ENCODE assay signal across 8 mouse cellular contexts in genomic region chr2:152925189-152925872, GRCm38 (mm10). TPM values are rescaled to one million over a fixed set of nuclear protein-coding genes. Genes with fewer than 3 reads are reported as not detected.
DNase-seq lines count a peak whose midpoint lies in the region; ATAC-seq and TF ChIP-seq lines count a peak whose summit lies in the region.

No protein-coding gene starts in this region.

- no peak for TF ChIP-seq POLR2A in limb, embryonic 14.5 days (IDR thresholded peaks at IDR 0.05; ENCODE audit: borderline replicate concordance, extremely low read depth, insufficient read depth, insufficient read length)

- H3K27me3 ChIP-seq in embryonic facial prominence, embryonic 13.5 days: no peaks in the 10 kb centered on the region
- H3K27me3 ChIP-seq in limb, embryonic 14.5 days (ENCODE audit: control insufficient read depth, insufficient read depth, low read length): no peaks in the 10 kb centered on the region
- no peaks in the 10 kb centered on the region for H3K27me3 ChIP-seq in neural tube, embryonic 14.5 days (ENCODE audit: control insufficient read depth, insufficient read depth, low read length)

- intact Hi-C loops in heart, postnatal 14 days (cut with DNase I): no loop called here

- H3K4me3 ChIP-seq in embryonic facial prominence, embryonic 13.5 days: no peak overlapping the region
- no peak overlapping the region for H3K4me3 ChIP-seq in limb, embryonic 14.5 days (replicated peaks; ENCODE audit: low read length)
- no peak overlapping the region for H3K4me3 ChIP-seq in neural tube, embryonic 14.5 days (ENCODE audit: low read depth, low read length)

- no peak for ATAC-seq in embryonic facial prominence, embryonic 13.5 days (ENCODE audit: insufficient number of reproducible peaks, insufficient read depth, low FRiP score, low TSS enrichment, low read depth)
- ATAC-seq in limb, embryonic 14.5 days (ENCODE audit: low FRiP score, low read depth): peak; percentile 41
- peak; percentile 14; the same call in 1 of the 2 replicates for ATAC-seq in neural tube, embryonic 14.5 days (ENCODE audit: low read depth)

- H3K27ac ChIP-seq in embryonic facial prominence, embryonic 13.5 days: no peak overlapping the region
- H3K27ac ChIP-seq in limb, embryonic 14.5 days (replicated peaks; ENCODE audit: low read depth, low read length): peak overlapping the region; percentile 26
- H3K27ac ChIP-seq in neural tube, embryonic 14.5 days (ENCODE audit: low read depth, low read length): no peak overlapping the region

- H3K4me1 ChIP-seq in embryonic facial prominence, embryonic 13.5 days: peaks cover 25% of the 10 kb centered on the region
- peaks cover 9% of the 10 kb centered on the region for H3K4me1 ChIP-seq in limb, embryonic 14.5 days (ENCODE audit: control insufficient read depth, insufficient read depth, low read length)
- H3K4me1 ChIP-seq in neural tube, embryonic 14.5 days (ENCODE audit: control insufficient read depth, insufficient read depth, low read length): no peaks in the 10 kb centered on the region

- no peaks in the 10 kb centered on the region for H3K36me3 ChIP-seq in embryonic facial prominence, embryonic 13.5 days
- H3K36me3 ChIP-seq in limb, embryonic 14.5 days (ENCODE audit: control insufficient read depth, insufficient read depth, low read length): no peaks in the 10 kb centered on the region
- no peaks in the 10 kb centered on the region for H3K36me3 ChIP-seq in neural tube, embryonic 14.5 days (ENCODE audit: control insufficient read depth, insufficient read depth, low read length)

- H3K9ac ChIP-seq in embryonic facial prominence, embryonic 13.5 days: 0 out of 2 replicates have a peak overlapping the region, but pooled peaks have one; percentile 36
- peak overlapping the region; percentile 40 for H3K9ac ChIP-seq in limb, embryonic 14.5 days (ENCODE audit: low read depth, low read length, severe bottlenecking)
- no peak overlapping the region for H3K9ac ChIP-seq in neural tube, embryonic 14.5 days (replicated peaks; ENCODE audit: low read depth, low read length)

- H3K9me3 ChIP-seq in embryonic facial prominence, embryonic 13.5 days: no peaks in the 10 kb centered on the region
- no peaks in the 10 kb centered on the region for H3K9me3 ChIP-seq in limb, embryonic 14.5 days (ENCODE audit: control insufficient read depth, low read length)
- H3K9me3 ChIP-seq in neural tube, embryonic 14.5 days (ENCODE audit: control insufficient read depth, low read length): no peaks in the 10 kb centered on the region

- 34% methylated on average over 11 of the region's 11 CpGs for WGBS in embryonic facial prominence, embryonic 13.5 days
- 21% methylated on average over 11 of the region's 11 CpGs for WGBS in limb, embryonic 14.5 days
- WGBS in neural tube, embryonic 14.5 days: 68% methylated on average over 11 of the region's 11 CpGs

- peak; percentile 81 for DNase-seq in adrenal gland, adult 8-10 months
- DNase-seq in heart, postnatal 14 days: peak; percentile 82 to 86
- DNase-seq in limb, embryonic 14.5 days (ENCODE audit: low spot score): peak; percentile 55
- no peak for DNase-seq in layer of hippocampus, postnatal 14 days (ENCODE audit: low spot score in 2 of 2)
- DNase-seq in layer of hippocampus, adult 18-20 months (ENCODE audit: low spot score in 2 of 2): no peak
- no peak for DNase-seq in left cerebral cortex, adult 11 months (ENCODE audit: low spot score)

- no peak overlapping the region for H3K4me2 ChIP-seq in embryonic facial prominence, embryonic 13.5 days
- no peak overlapping the region for H3K4me2 ChIP-seq in limb, embryonic 14.5 days (replicated peaks; ENCODE audit: low read depth, low read length, severe bottlenecking)
- no peak overlapping the region for H3K4me2 ChIP-seq in neural tube, embryonic 14.5 days (ENCODE audit: low read depth, low read length)

RNA-seq across cellular contexts. Expression of gene Foxs1, which starts 7.7 kb away (rescaled TPM):
- 1 to 10 TPM; 2.0 to 3.5 (median 2.2) TPM for total RNA-seq in adrenal gland, adult 8-10 months (2022)
- 0.83 TPM in 1 of 2 replicates, not detected in the other for polyA plus RNA-seq in embryonic facial prominence, embryonic 13.5 days (2015; fragmentation: Nextera tagmentation; extraction: Ambion mirVana)
- 1 to 10 TPM; 6.0 to 6.7 TPM for total RNA-seq in heart, postnatal 14 days (2021)
- polyA plus RNA-seq in limb, embryonic 14.5 days (2012; rRNA removed): 2.2 and 3.0 TPM in 2 replicates
- polyA plus RNA-seq in limb, embryonic 14.5 days (2014; fragmentation: Nextera tagmentation; extraction: Ambion mirVana): 2.1 and 2.9 TPM in 2 replicates
- 2.9 and 3.4 TPM in 2 replicates for polyA plus RNA-seq in neural tube, embryonic 14.5 days (2014; fragmentation: Nextera tagmentation; extraction: Ambion mirVana)
- 1 to 10 TPM; 1.3 to 1.7 TPM for total RNA-seq in layer of hippocampus, postnatal 14 days (2021)
- under 1 TPM; 0.58 to 0.89 TPM for total RNA-seq in layer of hippocampus, adult 18-20 months (2021)

RNA-seq across cellular contexts. Expression of gene Mylk2, which starts 14.2 kb away (rescaled TPM):
- total RNA-seq in adrenal gland, adult 8-10 months (2022): under 1 TPM in 1 of 4 experiments, not detected in 3; 0.10 TPM
- polyA plus RNA-seq in embryonic facial prominence, embryonic 13.5 days (2015; fragmentation: Nextera tagmentation; extraction: Ambion mirVana): not detected in 2 replicates
- under 1 TPM; 0.34 to 0.41 TPM for total RNA-seq in heart, postnatal 14 days (2021)
- polyA plus RNA-seq in limb, embryonic 14.5 days (2012; rRNA removed): 0.40 and 0.62 TPM in 2 replicates
- polyA plus RNA-seq in limb, embryonic 14.5 days (2014; fragmentation: Nextera tagmentation; extraction: Ambion mirVana): 0.10 TPM in 1 of 2 replicates, not detected in the other
- not detected in 2 replicates for polyA plus RNA-seq in neural tube, embryonic 14.5 days (2014; fragmentation: Nextera tagmentation; extraction: Ambion mirVana)
- under 1 TPM in 1 of 2 experiments, not detected in 1; 0.12 TPM for total RNA-seq in layer of hippocampus, postnatal 14 days (2021)
- not detected for total RNA-seq in layer of hippocampus, adult 18-20 months (2021)

RNA-seq across cellular contexts. Expression of gene Dusp15, which starts 26.2 kb away (rescaled TPM):
- 1 to 10 TPM; 4.4 to 10.0 (median 5.6) TPM for total RNA-seq in adrenal gland, adult 8-10 months (2022)
- polyA plus RNA-seq in embryonic facial prominence, embryonic 13.5 days (2015; fragmentation: Nextera tagmentation; extraction: Ambion mirVana): 0.37 and 0.39 TPM in 2 replicates
- under 1 TPM in 1 of 2 experiments, not detected in 1; 0.22 TPM for total RNA-seq in heart, postnatal 14 days (2021)
- 2.0 and 2.2 TPM in 2 replicates for polyA plus RNA-seq in limb, embryonic 14.5 days (2012; rRNA removed)
- 0.36 and 0.48 TPM in 2 replicates for polyA plus RNA-seq in limb, embryonic 14.5 days (2014; fragmentation: Nextera tagmentation; extraction: Ambion mirVana)
- polyA plus RNA-seq in neural tube, embryonic 14.5 days (2014; fragmentation: Nextera tagmentation; extraction: Ambion mirVana): 9.2 and 12.6 TPM in 2 replicates
- total RNA-seq in layer of hippocampus, postnatal 14 days (2021): 10 to 100 TPM; 26.1 to 27.1 TPM
- total RNA-seq in layer of hippocampus, adult 18-20 months (2021): 10 to 100 TPM in 1 of 2 experiments, 1 to 10 TPM in 1; 10.0 to 10.8 TPM

RNA-seq across cellular contexts. Expression of gene Ttll9, which starts 37.0 kb away (rescaled TPM):
- total RNA-seq in adrenal gland, adult 8-10 months (2022): under 1 TPM; 0.42 to 0.83 (median 0.46) TPM
- polyA plus RNA-seq in embryonic facial prominence, embryonic 13.5 days (2015; fragmentation: Nextera tagmentation; extraction: Ambion mirVana): 0.36 and 0.42 TPM in 2 replicates
- not detected for total RNA-seq in heart, postnatal 14 days (2021)
- polyA plus RNA-seq in limb, embryonic 14.5 days (2012; rRNA removed): 0.47 and 1.0 TPM in 2 replicates
- 0.14 and 0.18 TPM in 2 replicates for polyA plus RNA-seq in limb, embryonic 14.5 days (2014; fragmentation: Nextera tagmentation; extraction: Ambion mirVana)
- 6.4 and 8.2 TPM in 2 replicates for polyA plus RNA-seq in neural tube, embryonic 14.5 days (2014; fragmentation: Nextera tagmentation; extraction: Ambion mirVana)
- total RNA-seq in layer of hippocampus, postnatal 14 days (2021): 1 to 10 TPM; 1.7 to 3.0 TPM
- 1 to 10 TPM in 1 of 2 experiments, under 1 TPM in 1; 0.94 to 1.3 TPM for total RNA-seq in layer of hippocampus, adult 18-20 months (2021)

Comparison
In these comparisons a context has a peak if more than half of its experiments do, and no peak if none do; other contexts are left out.
1. DNase-seq: peak in adrenal gland, adult 8-10 months (single experiment), heart, postnatal 14 days (2 of 2) and limb, embryonic 14.5 days (single experiment); none in layer of hippocampus, postnatal 14 days (0 of 2), layer of hippocampus, adult 18-20 months (0 of 2) and left cerebral cortex, adult 11 months (single experiment).
2. RNA of gene Dusp15, which starts 26.2 kb away (total RNA-seq): 26.1 to 27.1 TPM in layer of hippocampus, postnatal 14 days, 10.0 to 10.8 TPM in layer of hippocampus, adult 18-20 months and 4.4 to 10.0 TPM in adrenal gland, adult 8-10 months; 0.22 TPM in heart, postnatal 14 days; every median in the first group is over 4 times any median in the second.